Mouse (Mus musculus): ENCODE measurements around the gene Gm20388. TPM values are rescaled to one million over a fixed set of nuclear protein-coding genes. Genes with fewer than 3 reads are reported as not detected.
"Not testable (repeated sequence)": the region's sequence is repeated elsewhere in the genome, so short reads cannot be mapped to it uniquely, and the experiment has no call there.

Gm20388 gene
- polyA plus RNA-seq, 1 experiment from 2014 or later = not detected

- Histone ChIP-seq H3K27ac (ENCODE audit: low read length) (no peak overlapping the region), H3K27me3 (ENCODE audit: control insufficient read depth, insufficient read depth, low read depth, low read length) (peaks cover 21% of the 10 kb centered on the region), H3K4me1 (replicated peaks; ENCODE audit: control insufficient read depth, insufficient read depth, low read length) (no peaks in the 10 kb centered on the region; the same call in 1 of the 2 replicates), H3K9me3 (ENCODE audit: control insufficient read depth, low read length) (peaks cover 4% of the 10 kb centered on the region), H3K36me3 (ENCODE audit: control insufficient read depth, insufficient read depth, low read length) (no peaks in the 10 kb centered on the region), H3K4me3 (ENCODE audit: low read length) (no peak overlapping the region), H3K9ac (ENCODE audit: low read length) (no peak overlapping the region), H3K4me2 (ENCODE audit: low read depth, low read length) (no peak overlapping the region)
- WGBS = 91% methylated on average over 10 of the region's 10 CpGs
- 0 out of 2 replicates have a peak, but pooled peaks have one; percentile 18 for ATAC-seq (ENCODE audit: low read depth)
Observed at GRCm38 (mm10) chr8:121134102-121134501, 1223.5 kb downstream of the Gm20388 start.

GRCm38 (mm10) chr8:121134512-121134911 lies 1223.9 kb downstream of the Gm20388 start:
- H3K9me3 ChIP-seq (ENCODE audit: control insufficient read depth, low read length) = peaks cover 4% of the 10 kb centered on the region
- no peak overlapping the region for H3K4me3 ChIP-seq (ENCODE audit: low read length)
- 84% methylated on average over 11 of the region's 11 CpGs for WGBS
- no peaks in the 10 kb centered on the region for H3K36me3 ChIP-seq (ENCODE audit: control insufficient read depth, insufficient read depth, low read length)
- peaks cover 17% of the 10 kb centered on the region for H3K27me3 ChIP-seq (ENCODE audit: control insufficient read depth, insufficient read depth, low read depth, low read length)
- H3K9ac ChIP-seq (ENCODE audit: low read length) = no peak overlapping the region
- no peaks in the 10 kb centered on the region; the same call in 1 of the 2 replicates for H3K4me1 ChIP-seq (replicated peaks; ENCODE audit: control insufficient read depth, insufficient read depth, low read length)
- no peak for ATAC-seq (ENCODE audit: low read depth)
- no peak overlapping the region for H3K4me2 ChIP-seq (ENCODE audit: low read depth, low read length)
- H3K27ac ChIP-seq (ENCODE audit: low read length) = no peak overlapping the region

- 92% methylated on average over 6 of the region's 6 CpGs for WGBS
- Histone ChIP-seq H3K36me3 (ENCODE audit: control insufficient read depth, insufficient read depth, low read length) (no peaks in the 10 kb centered on the region), H3K9me3 (ENCODE audit: control insufficient read depth, low read length) (peaks cover 4% of the 10 kb centered on the region), H3K27me3 (ENCODE audit: control insufficient read depth, insufficient read depth, low read depth, low read length) (peaks cover under 1% of the 10 kb centered on the region; the same call in 1 of the 2 replicates), H3K4me2 (ENCODE audit: low read depth, low read length) (no peak overlapping the region), H3K27ac (ENCODE audit: low read length) (no peak overlapping the region), H3K9ac (ENCODE audit: low read length) (no peak overlapping the region), H3K4me1 (replicated peaks; ENCODE audit: control insufficient read depth, insufficient read depth, low read length) (no peaks in the 10 kb centered on the region), H3K4me3 (ENCODE audit: low read length) (no peak overlapping the region)
- ATAC-seq (ENCODE audit: low read depth) = no peak
Observed at GRCm38 (mm10) chr8:121136856-121137255, 1226.2 kb downstream of the Gm20388 start.

- H3K27ac ChIP-seq (ENCODE audit: low read length); H3K9ac ChIP-seq (ENCODE audit: low read length); H3K9me3 ChIP-seq (ENCODE audit: control insufficient read depth, low read length); H3K4me3 ChIP-seq (ENCODE audit: low read length); H3K4me1 ChIP-seq (replicated peaks; ENCODE audit: control insufficient read depth, insufficient read depth, low read length); H3K36me3 ChIP-seq (ENCODE audit: control insufficient read depth, insufficient read depth, low read length); H3K4me2 ChIP-seq (ENCODE audit: low read depth, low read length); ATAC-seq (ENCODE audit: low read depth): not testable (repeated sequence)
- H3K27me3 ChIP-seq (ENCODE audit: control insufficient read depth, insufficient read depth, low read depth, low read length) = peaks cover 15% of the 10 kb centered on the region; the same call in 1 of the 2 replicates
- 57% methylated on average over 4 of the region's 6 CpGs for WGBS
Observed at GRCm38 (mm10) chr8:121145457-121146134, 1235.0 kb downstream of the Gm20388 start.

- Histone ChIP-seq H3K4me3 (ENCODE audit: low read length) (no peak overlapping the region), H3K27ac (ENCODE audit: low read length) (no peak overlapping the region), H3K9me3 (ENCODE audit: control insufficient read depth, low read length) (no peaks in the 10 kb centered on the region), H3K4me2 (ENCODE audit: low read depth, low read length) (no peak overlapping the region), H3K36me3 (ENCODE audit: control insufficient read depth, insufficient read depth, low read length) (no peaks in the 10 kb centered on the region), H3K4me1 (replicated peaks; ENCODE audit: control insufficient read depth, insufficient read depth, low read length) (no peaks in the 10 kb centered on the region), H3K27me3 (ENCODE audit: control insufficient read depth, insufficient read depth, low read depth, low read length) (peaks cover 7% of the 10 kb centered on the region; the same call in 1 of the 2 replicates), H3K9ac (ENCODE audit: low read length) (no peak overlapping the region)
- WGBS = 9% methylated on average over 8 of the region's 8 CpGs
- ATAC-seq (ENCODE audit: low read depth) = no peak
Observed at GRCm38 (mm10) chr8:121148573-121149083, 1238.0 kb downstream of the Gm20388 start.

GRCm38 (mm10) chr8:121152394-121152793 lies 1241.8 kb downstream of the Gm20388 start:
- no peak overlapping the region for H3K9ac ChIP-seq (ENCODE audit: low read length)
- no peak overlapping the region for H3K4me3 ChIP-seq (ENCODE audit: low read length)
- H3K27ac ChIP-seq (ENCODE audit: low read length) = peak overlapping the region; percentile 13; the same call in 1 of the 2 replicates
- no peaks in the 10 kb centered on the region for H3K4me1 ChIP-seq (replicated peaks; ENCODE audit: control insufficient read depth, insufficient read depth, low read length)
- peaks cover 7% of the 10 kb centered on the region; the same call in 1 of the 2 replicates for H3K27me3 ChIP-seq (ENCODE audit: control insufficient read depth, insufficient read depth, low read depth, low read length)
- no peaks in the 10 kb centered on the region for H3K9me3 ChIP-seq (ENCODE audit: control insufficient read depth, low read length)
- H3K36me3 ChIP-seq (ENCODE audit: control insufficient read depth, insufficient read depth, low read length) = no peaks in the 10 kb centered on the region
- ATAC-seq (ENCODE audit: low read depth) = peak; percentile 93
- WGBS = 34% methylated on average over 12 of the region's 12 CpGs
- H3K4me2 ChIP-seq (ENCODE audit: low read depth, low read length) = no peak overlapping the region

- Histone ChIP-seq H3K9ac (ENCODE audit: low read length) (no peak overlapping the region), H3K4me3 (ENCODE audit: low read length) (no peak overlapping the region), H3K36me3 (ENCODE audit: control insufficient read depth, insufficient read depth, low read length) (no peaks in the 10 kb centered on the region), H3K27ac (ENCODE audit: low read length) (no peak overlapping the region), H3K9me3 (ENCODE audit: control insufficient read depth, low read length) (no peaks in the 10 kb centered on the region), H3K27me3 (ENCODE audit: control insufficient read depth, insufficient read depth, low read depth, low read length) (no peaks in the 10 kb centered on the region; the same call in 1 of the 2 replicates), H3K4me2 (ENCODE audit: low read depth, low read length) (no peak overlapping the region), H3K4me1 (replicated peaks; ENCODE audit: control insufficient read depth, insufficient read depth, low read length) (no peaks in the 10 kb centered on the region)
- ATAC-seq (ENCODE audit: low read depth) = no peak
- 84% methylated on average over 7 of the region's 7 CpGs for whole genome bisulfite sequencing
Observed at GRCm38 (mm10) chr8:121156990-121157491, 1246.4 kb downstream of the Gm20388 start.

- Histone ChIP-seq H3K9me3 (ENCODE audit: control insufficient read depth, low read length) (no peaks in the 10 kb centered on the region), H3K4me2 (ENCODE audit: low read depth, low read length) (no peak overlapping the region), H3K36me3 (ENCODE audit: control insufficient read depth, insufficient read depth, low read length) (no peaks in the 10 kb centered on the region), H3K4me1 (replicated peaks; ENCODE audit: control insufficient read depth, insufficient read depth, low read length) (peaks cover 8% of the 10 kb centered on the region), H3K27ac (ENCODE audit: low read length) (no peak overlapping the region), H3K27me3 (ENCODE audit: control insufficient read depth, insufficient read depth, low read depth, low read length) (no peaks in the 10 kb centered on the region; the same call in 1 of the 2 replicates), H3K9ac (ENCODE audit: low read length) (no peak overlapping the region), H3K4me3 (ENCODE audit: low read length) (no peak overlapping the region)
- WGBS = 61% methylated on average over 13 of the region's 13 CpGs
- no peak for ATAC-seq (ENCODE audit: low read depth)
Observed at GRCm38 (mm10) chr8:121158812-121159211, 1248.2 kb downstream of the Gm20388 start.

GRCm38 (mm10) chr8:121161437-121161836 lies 1250.8 kb downstream of the Gm20388 start:
- Histone ChIP-seq H3K4me2 (ENCODE audit: low read depth, low read length) (no peak overlapping the region), H3K4me1 (replicated peaks; ENCODE audit: control insufficient read depth, insufficient read depth, low read length) (peaks cover 15% of the 10 kb centered on the region), H3K9ac (ENCODE audit: low read length) (no peak overlapping the region), H3K9me3 (ENCODE audit: control insufficient read depth, low read length) (no peaks in the 10 kb centered on the region), H3K36me3 (ENCODE audit: control insufficient read depth, insufficient read depth, low read length) (no peaks in the 10 kb centered on the region), H3K4me3 (ENCODE audit: low read length) (no peak overlapping the region), H3K27ac (ENCODE audit: low read length) (no peak overlapping the region), H3K27me3 (ENCODE audit: control insufficient read depth, insufficient read depth, low read depth, low read length) (no peaks in the 10 kb centered on the region; the same call in 1 of the 2 replicates)
- no peak for ATAC-seq (ENCODE audit: low read depth)
- 77% methylated on average over 5 of the region's 5 CpGs for WGBS
